Mouse (Mus musculus) heart, adult 2 months (tissue): Measurements from ENCODE around the gene Plk3.

Experiments
- CTCF ChIP-seq: fragments of 200-600 bp; IDR thresholded peaks from 2 replicates; pipeline ENCODE4 v1.8.1; 2022; ENCODE audit warnings: antibody characterized with exemption, mild to moderate bottlenecking, moderate library complexity
- EP300 ChIP-seq: fragments of 200-500 bp; IDR thresholded peaks from 2 replicates; pipeline ENCODE4 v1.6.1; 2011; ENCODE audit warnings: low read depth, low read length, control low read depth; ENCODE audit not compliant: insufficient read depth

DNA sequence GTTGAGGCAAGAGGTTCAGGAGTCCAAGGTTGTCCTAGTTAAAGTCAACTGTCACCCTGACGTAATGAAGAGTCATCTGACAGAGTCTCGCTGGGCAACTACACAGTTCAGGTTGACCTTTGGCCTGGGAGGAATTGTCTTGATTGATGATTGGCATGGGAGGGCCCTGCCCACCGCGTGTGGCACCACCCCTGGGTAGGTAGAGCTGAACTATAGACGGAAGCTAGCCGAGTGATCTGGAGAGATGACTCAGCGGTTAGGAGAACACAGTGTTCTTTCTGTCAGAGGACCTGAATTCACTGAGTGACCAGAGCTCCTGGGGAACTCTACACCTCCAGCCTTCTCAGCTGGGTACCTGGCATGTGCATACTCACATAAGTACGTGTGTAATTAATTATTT, 2.3 kb upstream of the Plk3 start:
- TF ChIP-seq CTCF (no peak), EP300 (no peak)
